Mouse (Mus musculus) ovary, postnatal 36 days (tissue): ENCODE results near the gene Clasp1.

Experiments
- DNase-seq: peaks from one replicate; pipeline ENCODE4 v3.0.0; 2022; ENCODE audit warnings: low spot score, mixed read lengths

Clasp1 gene

GRCm38 (mm10) chr1:118403440-118403839 lies 14.6 kb downstream of the Clasp1 start:
- DNase-seq, result no peak

- DNase-seq, result no peak
These were observed 18.9 kb downstream of the Clasp1 start for GRCm38 (mm10) chr1:118407586-118408250.

GRCm38 (mm10) chr1:118409249-118409648 lies 20.4 kb downstream of the Clasp1 start:
- no peak for DNase-seq

- no peak for DNase-seq
These were observed 22.0 kb downstream of the Clasp1 start for GRCm38 (mm10) chr1:118410824-118411223.

GRCm38 (mm10) chr1:118413169-118413568 lies 24.3 kb downstream of the Clasp1 start:
- no peak for DNase-seq

- DNase-seq, result no peak
These were observed 28.3 kb downstream of the Clasp1 start for GRCm38 (mm10) chr1:118417047-118417730.

- DNase-seq, result no peak
These were observed 30.5 kb downstream of the Clasp1 start for GRCm38 (mm10) chr1:118419399-118419798.

GRCm38 (mm10) chr1:118421149-118421548 lies 32.3 kb downstream of the Clasp1 start:
- no peak for DNase-seq

- DNase-seq, result no peak
These were observed 34.0 kb downstream of the Clasp1 start for GRCm38 (mm10) chr1:118422812-118423211.

GRCm38 (mm10) chr1:118425982-118426381 lies 37.1 kb downstream of the Clasp1 start:
- no peak for DNase-seq

- no peak for DNase-seq
These were observed 39.7 kb downstream of the Clasp1 start for GRCm38 (mm10) chr1:118428354-118429084.

- DNase-seq, result no peak
These were observed 42.7 kb downstream of the Clasp1 start for GRCm38 (mm10) chr1:118431548-118431947.

- DNase-seq, result no peak
These were observed 46.2 kb downstream of the Clasp1 start for GRCm38 (mm10) chr1:118435001-118435473.

- no peak for DNase-seq
These were observed 49.0 kb downstream of the Clasp1 start for GRCm38 (mm10) chr1:118437856-118438255.

GRCm38 (mm10) chr1:118438332-118438731 lies 49.5 kb downstream of the Clasp1 start:
- DNase-seq, result no peak

- no peak for DNase-seq
These were observed 51.7 kb downstream of the Clasp1 start for GRCm38 (mm10) chr1:118440547-118440946.

GRCm38 (mm10) chr1:118444420-118444819 lies 55.6 kb downstream of the Clasp1 start:
- no peak for DNase-seq

- no peak for DNase-seq
These were observed 56.1 kb downstream of the Clasp1 start for GRCm38 (mm10) chr1:118444988-118445387.

- no peak for DNase-seq
These were observed 56.6 kb downstream of the Clasp1 start for GRCm38 (mm10) chr1:118445441-118445840.

- no peak for DNase-seq
These were observed 57.1 kb downstream of the Clasp1 start for GRCm38 (mm10) chr1:118446006-118446405.

GRCm38 (mm10) chr1:118447131-118447530 lies 58.3 kb downstream of the Clasp1 start:
- no peak for DNase-seq

- no peak for DNase-seq
These were observed 59.4 kb downstream of the Clasp1 start for GRCm38 (mm10) chr1:118448214-118448613.
